Mouse (Mus musculus): Measurements from ENCODE around the gene Stk17b.

GRCm38 (mm10) chr1:53776176-53776905 is 8.7 kb downstream of the Stk17b start:
- TF ChIP-seq CTCF (IDR thresholded peaks at IDR 0.05; ENCODE audit: low read depth, low read length) (no peak), POLR2A (IDR thresholded peaks at IDR 0.05; ENCODE audit: extremely low read depth, insufficient read depth, low read length) (no peak)
